Comparison of ENCODE assay signal across 10 mouse cellular contexts in the genomic region with DNA sequence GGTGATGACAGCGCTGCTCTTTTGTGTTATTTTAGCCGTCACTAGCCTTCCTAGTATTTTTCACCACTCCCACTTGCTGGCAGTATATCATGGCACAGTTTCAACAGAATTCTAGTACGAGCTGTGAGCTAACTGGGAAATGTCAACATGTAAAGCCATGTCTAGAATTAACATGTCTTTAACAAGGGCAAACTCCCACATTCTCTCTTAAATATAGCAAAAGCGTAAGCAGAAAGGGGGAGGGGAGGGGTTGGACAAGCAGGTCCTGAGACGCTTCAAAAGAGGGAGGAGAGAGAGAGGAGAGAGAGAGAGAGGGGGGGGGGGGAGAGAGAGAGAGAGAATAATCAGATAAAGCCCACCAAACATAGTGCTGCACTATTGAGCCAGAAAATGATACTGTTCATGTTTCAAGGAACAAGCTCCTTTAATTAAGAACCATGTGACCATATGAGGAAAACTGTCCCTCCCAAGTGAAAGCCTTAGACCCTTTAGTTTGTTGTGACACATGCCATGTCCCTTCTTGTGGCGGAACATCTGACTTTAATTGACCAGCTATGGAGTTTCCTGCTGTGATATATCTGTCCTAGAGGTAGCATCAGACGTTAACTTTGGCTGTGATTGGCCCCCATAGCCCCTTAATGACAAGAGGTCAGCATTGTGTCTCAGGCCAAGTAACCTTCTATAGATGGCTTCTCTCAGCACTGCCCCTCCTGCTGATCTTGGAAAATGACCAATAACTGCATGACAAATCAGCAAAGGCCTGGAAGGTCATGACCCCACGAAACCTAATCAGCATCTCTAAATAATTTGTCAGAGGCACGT.
DNase-seq lines count a peak whose midpoint lies in the region; ATAC-seq lines count a peak whose summit lies in the region.
"Had no signal": no experiment of that assay in that cellular context is flagged by ENCODE, and none has a peak within 500 bp of the region (broad histone marks: within the 10 kb centered on the region; RNA-seq: fewer than 3 reads in every experiment).

No protein-coding gene starts in this region.

- ATAC-seq in heart, embryonic 12.5 days (ENCODE audit: insufficient number of reproducible peaks, low FRiP score) = 0 out of 2 replicates have a peak, but pooled peaks have one; percentile 36
- peak; percentile 79 for ATAC-seq in heart, embryonic 16.5 days (replicated peaks; ENCODE audit: extremely low read depth, insufficient read depth, low FRiP score)
- 0 out of 2 replicates have a peak, but pooled peaks have one; percentile 40 for ATAC-seq in midbrain, embryonic 13.5 days

- peaks cover 9% of the 10 kb centered on the region; the same call in 1 of the 2 replicates for H3K27me3 ChIP-seq in heart, embryonic 12.5 days (replicated peaks)
- H3K27me3 ChIP-seq in heart, embryonic 16.5 days (ENCODE audit: control insufficient read depth, insufficient read depth, low read length) = no peaks in the 10 kb centered on the region
- H3K27me3 ChIP-seq in midbrain, embryonic 13.5 days = no peaks in the 10 kb centered on the region

- H3K4me3 ChIP-seq in heart, embryonic 12.5 days = 0 out of 2 replicates have a peak overlapping the region, but pooled peaks have one; percentile 18
- H3K4me3 ChIP-seq in heart, embryonic 16.5 days (ENCODE audit: low read length) = peak overlapping the region; percentile 31
- H3K4me3 ChIP-seq in midbrain, embryonic 13.5 days (replicated peaks) = no peak overlapping the region

- H3K4me2 ChIP-seq in heart, embryonic 12.5 days = peak overlapping the region; percentile 54
- H3K4me2 ChIP-seq in heart, embryonic 16.5 days (ENCODE audit: low read depth, low read length) = peak overlapping the region; percentile 63
- 0 out of 2 replicates have a peak overlapping the region, but pooled peaks have one; percentile 17 for H3K4me2 ChIP-seq in midbrain, embryonic 13.5 days (replicated peaks)

- 27% methylated on average over 9 of the region's 9 CpGs for WGBS in heart, embryonic 12.5 days
- 18% methylated on average over 9 of the region's 9 CpGs for whole genome bisulfite sequencing in heart, embryonic 16.5 days
- WGBS in midbrain, embryonic 13.5 days = 27% methylated on average over 9 of the region's 9 CpGs

- DNase-seq in heart, adult 9 months (ENCODE audit: low spot score in 2 of 2) = no peak
- DNase-seq in R1 (ENCODE audit: low read depth, low spot score) = peak; percentile 54
- DNase-seq in adrenal gland, postnatal 4 days (ENCODE audit: low spot score in 2 of 2) = no peak
- no peak for DNase-seq in MN1 (ENCODE audit: low spot score)
- DNase-seq in right cerebral cortex, postnatal 14 days = no peak
- DNase-seq: gastrocnemius, postnatal 36 days; right cerebral cortex, postnatal 4 days had no signal

- peaks cover 10% of the 10 kb centered on the region for H3K4me1 ChIP-seq in heart, embryonic 12.5 days (replicated peaks)
- H3K4me1 ChIP-seq in heart, embryonic 16.5 days (ENCODE audit: control insufficient read depth, insufficient read depth, low read length) = peaks cover 16% of the 10 kb centered on the region
- H3K4me1 ChIP-seq in midbrain, embryonic 13.5 days (replicated peaks) = no peaks in the 10 kb centered on the region

- H3K27ac ChIP-seq in heart, embryonic 12.5 days (ENCODE audit: poor library complexity, severe bottlenecking) = no peak overlapping the region
- H3K27ac ChIP-seq in heart, embryonic 16.5 days (ENCODE audit: low read length) = 0 out of 2 replicates have a peak overlapping the region, but pooled peaks have one; percentile 27
- H3K27ac ChIP-seq in midbrain, embryonic 13.5 days = no peak overlapping the region

- H3K9ac ChIP-seq in heart, embryonic 12.5 days = no peak overlapping the region
- H3K9ac ChIP-seq in heart, embryonic 16.5 days (ENCODE audit: low read length) = no peak overlapping the region
- H3K9ac ChIP-seq in midbrain, embryonic 13.5 days (replicated peaks) = no peak overlapping the region

- no peaks in the 10 kb centered on the region for H3K9me3 ChIP-seq in heart, embryonic 12.5 days (replicated peaks)
- H3K9me3 ChIP-seq in heart, embryonic 16.5 days (replicated peaks; ENCODE audit: control insufficient read depth, low read length) = no peaks in the 10 kb centered on the region
- H3K9me3 ChIP-seq in midbrain, embryonic 13.5 days = no peaks in the 10 kb centered on the region

- H3K36me3 ChIP-seq in heart, embryonic 12.5 days = no peaks in the 10 kb centered on the region
- H3K36me3 ChIP-seq in heart, embryonic 16.5 days (ENCODE audit: control insufficient read depth, insufficient read depth) = no peaks in the 10 kb centered on the region
- H3K36me3 ChIP-seq in midbrain, embryonic 13.5 days = no peaks in the 10 kb centered on the region
